Mouse (Mus musculus): ENCODE data around the gene Pepd.

The Pepd gene

GRCm38 (mm10) chr7:34911919-34912897 lies at the start of gene Pepd:
Gene Pepd (plus strand): TSS chr7:34912379.
- peak; percentile 76 for DNase-seq (ENCODE audit: low spot score)

- DNase-seq (ENCODE audit: low spot score) = no peak
Observed at GRCm38 (mm10) chr7:34867289-34867688, 44.9 kb upstream of the Pepd start.

GRCm38 (mm10) chr7:34869693-34870092 lies 42.5 kb upstream of the Pepd start:
- no peak for DNase-seq (ENCODE audit: low spot score)

GRCm38 (mm10) chr7:34876787-34877186 lies 35.4 kb upstream of the Pepd start:
- DNase-seq (ENCODE audit: low spot score) = peak; percentile 9

GRCm38 (mm10) chr7:34877820-34878219 lies 34.4 kb upstream of the Pepd start:
- DNase-seq (ENCODE audit: low spot score) = no peak

GRCm38 (mm10) chr7:34888441-34888840 lies 23.7 kb upstream of the Pepd start:
- no peak for DNase-seq (ENCODE audit: low spot score)

GRCm38 (mm10) chr7:34888891-34889290 lies 23.3 kb upstream of the Pepd start:
- DNase-seq (ENCODE audit: low spot score) = no peak

GRCm38 (mm10) chr7:34892845-34893244 lies 19.3 kb upstream of the Pepd start:
- DNase-seq (ENCODE audit: low spot score) = no peak

- DNase-seq (ENCODE audit: low spot score) = no peak
Observed at GRCm38 (mm10) chr7:34896461-34896860, 15.7 kb upstream of the Pepd start.

GRCm38 (mm10) chr7:34897058-34897457 lies 15.1 kb upstream of the Pepd start:
- DNase-seq (ENCODE audit: low spot score) = peak; percentile 3

- no peak for DNase-seq (ENCODE audit: low spot score)
Observed at GRCm38 (mm10) chr7:34910096-34911066, 1.8 kb upstream of the Pepd start.

GRCm38 (mm10) chr7:34913956-34914355 lies 1.8 kb downstream of the Pepd start:
- no peak for DNase-seq (ENCODE audit: low spot score)

GRCm38 (mm10) chr7:34915555-34915954 lies 3.4 kb downstream of the Pepd start:
- no peak for DNase-seq (ENCODE audit: low spot score)

GRCm38 (mm10) chr7:34917558-34917957 lies 5.4 kb downstream of the Pepd start:
- DNase-seq (ENCODE audit: low spot score) = no peak

- no peak for DNase-seq (ENCODE audit: low spot score)
Observed at GRCm38 (mm10) chr7:34917998-34918397, 5.8 kb downstream of the Pepd start.

- no peak for DNase-seq (ENCODE audit: low spot score)
Observed at GRCm38 (mm10) chr7:34918416-34918815, 6.2 kb downstream of the Pepd start.

GRCm38 (mm10) chr7:34919054-34919453 lies 6.9 kb downstream of the Pepd start:
- DNase-seq (ENCODE audit: low spot score) = no peak

GRCm38 (mm10) chr7:34919809-34920208 lies 7.6 kb downstream of the Pepd start:
- no peak for DNase-seq (ENCODE audit: low spot score)

- no peak for DNase-seq (ENCODE audit: low spot score)
Observed at GRCm38 (mm10) chr7:34925208-34925607, 13.0 kb downstream of the Pepd start.

- DNase-seq (ENCODE audit: low spot score) = no peak
Observed at GRCm38 (mm10) chr7:34925956-34926355, 13.8 kb downstream of the Pepd start.

- no peak for DNase-seq (ENCODE audit: low spot score)
Observed at GRCm38 (mm10) chr7:34929614-34930262, 17.6 kb downstream of the Pepd start.

- no peak for DNase-seq (ENCODE audit: low spot score)
Observed at GRCm38 (mm10) chr7:34930263-34930757, 18.1 kb downstream of the Pepd start.

Data from ovary, postnatal 14 days (tissue).